ENCODE assay signal across 25 mouse cellular contexts in the genomic region with DNA sequence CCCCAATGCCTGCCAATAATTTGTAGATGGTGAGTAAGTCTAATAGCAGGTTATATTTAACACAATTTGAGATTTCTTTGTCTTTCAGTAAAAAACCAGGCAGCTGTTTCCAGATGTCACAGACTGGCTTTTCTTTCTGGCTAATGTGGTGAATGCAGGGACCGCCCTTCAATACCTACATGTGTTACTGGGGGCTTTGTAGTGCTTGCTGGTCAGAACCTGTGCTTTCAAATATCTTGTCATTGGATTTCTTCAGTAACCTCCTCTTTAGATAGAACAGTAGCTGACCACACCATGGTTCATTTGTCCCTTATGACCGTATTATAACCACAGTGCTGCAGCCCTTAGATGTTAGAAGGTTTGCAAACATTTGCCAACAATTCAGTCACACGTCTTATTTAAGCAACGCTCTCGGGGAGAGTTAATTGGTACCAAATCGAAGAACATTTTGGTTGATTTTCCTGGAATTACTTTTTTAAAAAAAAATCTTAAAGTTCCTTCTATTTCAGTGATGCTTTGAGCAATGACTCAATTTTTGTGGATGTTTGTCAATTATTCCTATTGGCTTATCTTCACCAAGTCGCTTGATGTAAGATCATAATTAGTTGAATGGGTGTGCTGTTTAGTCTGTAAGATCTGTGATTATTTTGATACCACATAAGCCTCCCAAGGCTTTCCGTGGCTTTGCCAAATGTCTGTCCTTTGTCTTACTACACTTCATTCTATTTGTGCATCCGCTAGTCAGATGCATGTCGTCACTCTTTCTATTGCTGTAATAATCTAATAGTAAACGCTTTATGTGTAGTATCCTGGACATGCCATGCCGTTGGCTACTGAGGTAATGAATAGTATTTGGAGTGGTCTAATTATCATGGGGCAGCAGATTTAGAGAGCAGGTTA.
A peak's percentile ranks its signal among the peaks of the same experiment; 100 is the strongest.
DNase-seq lines count a peak whose midpoint lies in the region; ATAC-seq and TF ChIP-seq lines count a peak whose summit lies in the region.
"Had no signal": no experiment of that assay in that cellular context is flagged by ENCODE, and none has a peak within 500 bp of the region (broad histone marks: within the 10 kb centered on the region; RNA-seq: fewer than 3 reads in every experiment).

No protein-coding gene starts in this region.

- DNase-seq in heart, adult 11 months = peak; percentile 55
- DNase-seq in heart, adult 8-10 months (ENCODE audit: low spot score) = no peak
- no peak for DNase-seq in lung, postnatal 4 days
- peak; percentile 87 for DNase-seq in lung, postnatal 0 days (ENCODE audit: low spot score)
- DNase-seq in thymus, adult 18-20 months = no peak
- DNase-seq in adrenal gland, postnatal 14 days = no peak
- DNase-seq: adrenal gland, postnatal 25 days; cerebellum, adult 18-20 months; cerebellum, postnatal 10 days; gastrocnemius, postnatal 10 days; kidney, adult 8-10 months; kidney, postnatal 4 days; layer of hippocampus, postnatal 36 days; left cerebral cortex, postnatal 4 days; liver, postnatal 0 days; right cerebral cortex, postnatal 14 days; thymus, postnatal 25 days had no signal

- H3K9ac ChIP-seq in lung, embryonic 15.5 days = no peak overlapping the region
- H3K9ac ChIP-seq in lung, postnatal 0 days (replicated peaks; ENCODE audit: low read depth) = no peak overlapping the region
- H3K9ac ChIP-seq: liver, embryonic 12.5 days; liver, postnatal 0 days; midbrain, embryonic 12.5 days; neural tube, embryonic 13.5 days; stomach, embryonic 15.5 days had no signal

- no peaks in the 10 kb centered on the region for H3K4me1 ChIP-seq in lung, embryonic 15.5 days
- no peaks in the 10 kb centered on the region for H3K4me1 ChIP-seq in lung, postnatal 0 days (ENCODE audit: insufficient read depth, low read depth, low read length)
- H3K4me1 ChIP-seq: liver, embryonic 12.5 days; midbrain, embryonic 12.5 days; neural tube, embryonic 13.5 days; stomach, embryonic 15.5 days had no signal

- H3K27me3 ChIP-seq in lung, embryonic 15.5 days = no peaks in the 10 kb centered on the region
- no peaks in the 10 kb centered on the region for H3K27me3 ChIP-seq in lung, postnatal 0 days (replicated peaks; ENCODE audit: insufficient read depth, low read length)
- H3K27me3 ChIP-seq: liver, embryonic 12.5 days; midbrain, embryonic 12.5 days; stomach, embryonic 15.5 days had no signal

- no peaks in the 10 kb centered on the region for H3K9me3 ChIP-seq in lung, embryonic 15.5 days
- no peaks in the 10 kb centered on the region for H3K9me3 ChIP-seq in lung, postnatal 0 days (ENCODE audit: low read length)
- H3K9me3 ChIP-seq: liver, embryonic 12.5 days; midbrain, embryonic 12.5 days; neural tube, embryonic 13.5 days; stomach, embryonic 15.5 days had no signal

- no peak for TF ChIP-seq CTCF in lung, postnatal 0 days (IDR thresholded peaks at IDR 0.05)

- no peak overlapping the region for H3K27ac ChIP-seq in lung, embryonic 15.5 days
- no peak overlapping the region for H3K27ac ChIP-seq in lung, postnatal 0 days (ENCODE audit: low read length)
- H3K27ac ChIP-seq: kidney, postnatal 0 days; liver, embryonic 12.5 days; midbrain, embryonic 12.5 days; neural tube, embryonic 13.5 days; stomach, embryonic 15.5 days had no signal

- peak; percentile 69; the same call in 1 of the 2 replicates for ATAC-seq in lung, embryonic 15.5 days (ENCODE audit: borderline replicate concordance, extremely low read depth, low FRiP score, low TSS enrichment)
- peak; percentile 88 for ATAC-seq in lung, postnatal 0 days
- ATAC-seq: intestine, embryonic 16.5 days; liver, embryonic 12.5 days; liver, postnatal 0 days had no signal

- H3K36me3 ChIP-seq in lung, embryonic 15.5 days = no peaks in the 10 kb centered on the region
- no peaks in the 10 kb centered on the region for H3K36me3 ChIP-seq in lung, postnatal 0 days (ENCODE audit: insufficient read depth, low read length)
- H3K36me3 ChIP-seq: liver, embryonic 12.5 days; midbrain, embryonic 12.5 days; neural tube, embryonic 13.5 days; stomach, embryonic 15.5 days had no signal

- peak; percentile 66 for TF ChIP-seq EP300 in lung, postnatal 0 days (IDR thresholded peaks at IDR 0.05)

- no peak overlapping the region for H3K4me2 ChIP-seq in lung, embryonic 15.5 days
- no peak overlapping the region for H3K4me2 ChIP-seq in lung, postnatal 0 days (replicated peaks; ENCODE audit: low read depth, low read length)
- H3K4me2 ChIP-seq: liver, embryonic 12.5 days; midbrain, embryonic 12.5 days; neural tube, embryonic 13.5 days; stomach, embryonic 15.5 days had no signal

- 58% methylated on average over 12 of the region's 12 CpGs for WGBS in lung, embryonic 15.5 days
- WGBS in lung, postnatal 0 days = 58% methylated on average over 12 of the region's 12 CpGs

- no peak overlapping the region for H3K4me3 ChIP-seq in lung, embryonic 15.5 days
- no peak overlapping the region for H3K4me3 ChIP-seq in lung, postnatal 0 days (ENCODE audit: low read depth, low read length)
- H3K4me3 ChIP-seq: erythroblast, embryonic 14.5 days; liver, embryonic 12.5 days; midbrain, embryonic 12.5 days; neural tube, embryonic 13.5 days; stomach, embryonic 15.5 days had no signal

Comparison
In these comparisons a context has a peak if more than half of its experiments do, and no peak if none do; other contexts are left out.
1. DNase-seq: peak in heart, adult 11 months (single experiment) and lung, postnatal 0 days (single experiment); none in heart, adult 8-10 months (single experiment), lung, postnatal 4 days (0 of 2), thymus, adult 18-20 months (0 of 2) and adrenal gland, postnatal 14 days (single experiment).